Mouse (Mus musculus): ENCODE results near the gene Cd40.

Cd40 gene

GRCm38 (mm10) chr2:165098861-165099260, 43.4 kb downstream of the Cd40 start:
- CTCF ChIA-PET: no interaction called here

DNA sequence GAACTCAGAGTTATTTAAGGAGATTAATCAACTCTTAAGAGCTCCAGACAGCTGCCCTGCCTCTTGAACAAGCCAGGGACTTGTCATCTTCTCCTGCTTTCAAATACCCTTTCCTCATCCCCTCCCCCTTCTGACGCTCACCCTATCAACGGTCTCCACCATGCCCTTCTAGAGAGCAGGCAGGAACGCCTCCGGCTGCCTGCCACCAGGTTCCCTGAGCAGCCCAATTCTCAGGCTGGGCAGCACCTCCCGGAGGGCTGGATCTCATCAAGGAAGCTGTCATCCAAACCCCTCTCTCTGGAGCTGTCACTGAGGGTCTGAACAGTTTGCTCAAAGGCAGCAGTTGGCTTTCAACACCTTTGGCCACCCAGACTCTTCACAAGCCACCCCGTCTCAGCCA, 45.3 kb downstream of the Cd40 start:
- CTCF ChIA-PET: no interaction called here

GRCm38 (mm10) chr2:165102920-165103319, 47.5 kb downstream of the Cd40 start:
- CTCF ChIA-PET: no interaction called here

DNA sequence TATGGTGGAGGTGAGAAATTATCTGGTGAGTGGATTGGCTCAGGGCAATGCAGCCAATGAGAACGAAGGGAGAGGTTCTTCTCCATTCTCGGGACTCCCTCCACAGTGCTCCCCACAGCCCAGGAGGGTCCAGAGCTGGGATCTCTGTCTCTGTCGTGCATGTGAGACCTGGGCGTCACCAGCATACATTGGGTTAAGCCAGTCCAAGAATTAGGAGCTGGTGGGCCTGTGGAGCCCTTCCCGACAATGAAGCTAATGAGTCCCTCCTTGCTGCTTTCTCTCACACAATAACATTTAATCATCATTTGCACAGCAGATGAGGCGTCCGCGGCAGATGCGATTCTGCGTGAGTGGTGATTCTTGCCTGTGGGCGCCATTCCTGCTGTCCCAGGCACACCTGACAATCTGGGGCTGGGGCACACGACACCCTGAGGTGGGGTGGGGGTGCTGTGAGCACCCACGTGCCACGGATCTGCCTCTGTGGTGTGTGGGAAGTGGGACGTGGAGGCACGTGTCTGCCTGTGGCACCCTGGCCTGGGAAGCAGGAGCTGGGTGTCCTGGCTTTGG, 50.2 kb downstream of the Cd40 start:
- CTCF ChIA-PET: no interaction called here

DNA sequence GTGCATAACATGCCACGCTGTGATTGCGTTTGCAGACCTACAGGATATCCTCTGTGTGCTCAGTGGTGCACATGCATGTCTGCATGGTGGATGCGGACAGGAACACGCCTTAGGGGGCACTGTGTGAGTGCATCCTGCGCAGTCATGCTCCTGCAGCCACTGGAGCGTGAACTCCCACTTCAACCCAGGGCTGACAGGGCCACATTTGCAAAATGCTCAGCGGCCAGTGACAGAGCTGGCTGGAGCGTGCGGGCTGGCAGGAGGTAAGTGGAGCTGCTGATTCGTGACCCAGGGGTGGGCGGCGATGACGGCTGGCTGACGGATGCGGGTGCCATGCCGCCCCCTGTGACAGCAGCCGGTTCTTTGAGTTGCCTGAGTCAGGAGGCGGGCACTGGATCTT, 51.2 kb downstream of the Cd40 start:
- CTCF ChIA-PET: no interaction called here

GRCm38 (mm10) chr2:165112149-165112548, 56.7 kb downstream of the Cd40 start:
- CTCF ChIA-PET: interaction anchor here (0.6 to 1.9 kb wide), 3 partner anchors 37 to 151 kb away, joined by 3 to 12 read pairs (median 6); no protein-coding TSS in a partner anchor

DNA sequence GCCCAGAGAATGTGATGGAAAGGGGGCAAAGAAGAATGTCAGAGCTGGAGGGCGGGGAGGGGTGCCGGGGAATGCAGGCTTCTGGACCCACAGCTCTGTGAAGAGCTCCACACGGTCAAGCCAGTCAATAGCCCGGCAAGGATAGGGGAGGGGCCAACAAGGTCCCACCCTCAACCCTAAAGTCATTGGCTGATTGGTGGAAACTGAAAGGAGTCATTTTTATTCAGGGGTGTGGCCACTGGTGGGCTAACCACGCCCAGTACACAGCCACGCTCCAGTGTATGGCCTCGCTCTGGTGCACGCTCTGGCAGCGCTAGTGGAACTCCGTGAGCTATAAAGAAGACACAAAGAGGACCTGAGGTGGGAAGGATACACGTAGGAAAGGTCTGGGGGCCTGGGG, 58.3 kb downstream of the Cd40 start:
- CTCF ChIA-PET: interaction anchor here (1.9 kb wide), 1 partner anchor 39 kb away, joined by 6 read pairs; no protein-coding TSS in a partner anchor

GRCm38 (mm10) chr2:165120765-165121164, 65.3 kb downstream of the Cd40 start:
- CTCF ChIA-PET: no interaction called here

DNA sequence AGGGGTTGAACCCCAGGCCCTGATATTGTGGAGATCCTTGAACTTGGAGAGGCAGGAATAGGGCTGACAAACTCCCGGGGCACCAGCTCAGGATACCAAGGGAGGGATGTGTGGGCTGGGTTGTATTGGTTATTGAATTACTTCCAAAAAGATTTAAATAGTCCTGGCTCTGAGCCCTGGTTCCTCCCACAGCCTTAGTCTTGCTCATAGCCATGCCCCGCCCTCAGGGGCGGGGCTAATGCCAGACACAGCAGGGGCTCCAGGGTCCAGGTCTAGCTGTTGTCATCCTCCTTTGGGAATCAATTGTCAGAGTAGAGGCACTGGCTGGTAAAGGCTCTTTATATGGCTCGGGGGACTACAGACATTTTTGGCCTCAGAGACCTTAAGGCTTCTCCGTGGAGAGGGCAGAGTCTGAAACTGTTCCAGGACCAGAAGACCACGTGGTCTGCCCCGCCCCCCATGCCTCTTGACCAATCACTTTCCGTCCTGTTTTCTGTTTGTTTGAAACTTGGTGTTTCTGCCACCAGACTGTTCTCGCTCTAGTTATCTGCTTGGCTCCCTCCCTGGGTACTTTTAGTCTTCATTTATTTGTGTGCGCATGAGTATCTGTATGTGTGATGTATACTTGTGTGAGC, 65.9 kb downstream of the Cd40 start:
- CTCF ChIA-PET: no interaction called here
